Mouse (Mus musculus): Measurements from ENCODE around the gene Edaradd.

GRCm38 (mm10) chr13:12539716-12540115 is 19.5 kb upstream of the Edaradd start:
- TF ChIP-seq MYB (IDR thresholded peaks at IDR 0.05; ENCODE audit: low read depth, low read length) (no peak), USF1 (IDR thresholded peaks at IDR 0.05; ENCODE audit: low read depth, low read length) (no peak), MAX (IDR thresholded peaks at IDR 0.05; ENCODE audit: low read length) (no peak), POLR2A (IDR thresholded peaks at IDR 0.05; ENCODE audit: control insufficient read depth in 1 of 2, insufficient read depth in 1 of 2, low read depth in 1 of 2, low read length in 2 of 2, poor library complexity in 1 of 2) (no peak), CTCF (IDR thresholded peaks at IDR 0.05 in 2 of 3, conservative IDR thresholded peaks at IDR 0.05 in 1 of 3; ENCODE audit: control insufficient read depth in 1 of 3, insufficient read depth in 1 of 3, low read depth in 2 of 3, low read length in 3 of 3, poor library complexity in 1 of 3, severe bottlenecking in 1 of 3) (no peak), JUND (IDR thresholded peaks at IDR 0.05; ENCODE audit: low read depth, low read length) (no peak), ZC3H11A (IDR thresholded peaks at IDR 0.05; ENCODE audit: low read depth, low read length) (no peak), MAFK (IDR thresholded peaks at IDR 0.05; ENCODE audit: borderline replicate concordance, low read depth, low read length) (no peak), ZNF384 (IDR thresholded peaks at IDR 0.05; ENCODE audit: low read depth, low read length) (no peak), ZMIZ1 (IDR thresholded peaks at IDR 0.05; ENCODE audit: low read depth, low read length) (no peak), MEF2A (IDR thresholded peaks at IDR 0.05; ENCODE audit: extremely low read depth, insufficient replicate concordance, low read depth, low read length, poor library complexity, severe bottlenecking) (no peak), CHD2 (IDR thresholded peaks at IDR 0.05; ENCODE audit: low read length) (no peak)

All from MEL (cell line).